Mouse (Mus musculus) midbrain, embryonic 10.5 days (tissue): Measurements from ENCODE around the gene Rrp9. TPM values are rescaled to one million over a fixed set of nuclear protein-coding genes. Genes with fewer than 3 reads are reported as not detected.
A peak's percentile ranks its signal among the peaks of the same experiment; 100 is the strongest.

Experiments
- DNase-seq: peaks from one replicate; pipeline ENCODE4 v3.0.0-alpha.2; 2017; ENCODE audit warnings: low spot score
- H3K27ac ChIP-seq: fragments of 300-500 bp; sonication (generic); replicated peaks from 2 replicates; pipeline ENCODE4 v1.5.1; 2016; ENCODE audit warnings: mild to moderate bottlenecking
- H3K27me3 ChIP-seq: fragments of 300-500 bp; sonication (generic); 2 replicates; pipeline ENCODE4 v1.6.1; 2016; ENCODE audit warnings: low read depth, mild to moderate bottlenecking; ENCODE audit not compliant: poor library complexity, severe bottlenecking
- H3K36me3 ChIP-seq: fragments of 300-500 bp; sonication (generic); 2 replicates; pipeline ENCODE4 v1.6.1; 2016; ENCODE audit warnings: mild to moderate bottlenecking, moderate library complexity
- H3K4me1 ChIP-seq: fragments of 300-500 bp; sonication (generic); 2 replicates; pipeline ENCODE4 v1.6.1; 2016
- H3K4me3 ChIP-seq: fragments of 300-500 bp; sonication (generic); 2 replicates; pipeline ENCODE4 v1.5.1; 2016; ENCODE audit warnings: mild to moderate bottlenecking, moderate library complexity
- H3K9me3 ChIP-seq: fragments of 300-500 bp; sonication (generic); replicated peaks from 2 replicates; pipeline ENCODE4 v1.6.1; 2016; ENCODE audit warnings: mild to moderate bottlenecking
- WGBS: fragments of 180-500 bp; shearing (Covaris S2); methylation state at CpG from one replicate; pipeline ENCODE4 v1.1.7; 2016; 5-methylcytosine and 5-hydroxymethylcytosine counted together
- polyA plus RNA-seq: library from polyadenylated mRNA; unstranded; fragments of >200 nt; fragmentation: Nextera tagmentation; extraction: Ambion mirVana; gene quantifications from 2 replicates; pipeline ENCODE4 v1.2.1, GENCODE M21; 2016

Gene Rrp9
- polyA plus RNA-seq: 69.9 and 74.9 TPM in 2 replicates

- Histone ChIP-seq H3K9me3 (no peaks in the 10 kb centered on the region), H3K4me3 (peak within 1 kb of the TSS; percentile 84), H3K4me1 (peaks cover 72% of the 10 kb centered on the region), H3K36me3 (peaks cover 18% of the 10 kb centered on the region), H3K27me3 (peaks cover 14% of the 10 kb centered on the region), H3K27ac (peak within 1 kb of the TSS; percentile 84)
- WGBS: 92% methylated on average over 10 of the region's 10 CpGs
- no peak for DNase-seq
These were observed at the start of gene Rrp9 for GRCm38 (mm10) chr9:106475663-106476001. TSS of gene Rrp9 (plus strand) at chr9:106475963.

- Histone ChIP-seq H3K4me3 (peak overlapping the region; percentile 96), H3K27me3 (no peaks in the 10 kb centered on the region), H3K36me3 (peaks cover 37% of the 10 kb centered on the region), H3K27ac (peak overlapping the region; percentile 99), H3K4me1 (peaks cover 15% of the 10 kb centered on the region), H3K9me3 (no peaks in the 10 kb centered on the region)
- no peak for DNase-seq
- WGBS: 21% methylated on average over 11 of the region's 11 CpGs
These were observed 47.0 kb upstream of the Rrp9 start for GRCm38 (mm10) chr9:106428719-106429220.

GRCm38 (mm10) chr9:106429221-106430014, 46.3 kb upstream of the Rrp9 start, which contains the start of gene Rpl29:
TSS of gene Rpl29 (plus strand) at chr9:106429454.
- under 1% methylated on average over 55 of the region's 55 CpGs for WGBS
- no peaks in the 10 kb centered on the region for H3K27me3 ChIP-seq
- DNase-seq: peak; percentile 94

GRCm38 (mm10) chr9:106430015-106430264, 45.8 kb upstream of the Rrp9 start:
- no peak for DNase-seq
- Histone ChIP-seq H3K27ac (peak overlapping the region; percentile 99), H3K9me3 (no peaks in the 10 kb centered on the region), H3K4me1 (peaks cover 15% of the 10 kb centered on the region), H3K27me3 (no peaks in the 10 kb centered on the region), H3K4me3 (peak overlapping the region; percentile 96), H3K36me3 (peaks cover 48% of the 10 kb centered on the region)
- WGBS: 2% methylated on average over 4 of the region's 4 CpGs

More at GRCm38 (mm10) chr9:106429221-106430014, 46.3 kb upstream of the Rrp9 start, which contains the start of gene Rpl29:
- no peaks in the 10 kb centered on the region for H3K9me3 ChIP-seq
- peak within 1 kb of the TSS; percentile 99 for H3K27ac ChIP-seq
- peak within 1 kb of the TSS; percentile 96 for H3K4me3 ChIP-seq
- peaks cover 43% of the 10 kb centered on the region for H3K36me3 ChIP-seq
- peaks cover 15% of the 10 kb centered on the region for H3K4me1 ChIP-seq

- Histone ChIP-seq H3K27ac (no peak overlapping the region), H3K9me3 (no peaks in the 10 kb centered on the region), H3K27me3 (no peaks in the 10 kb centered on the region), H3K36me3 (peaks cover 55% of the 10 kb centered on the region), H3K4me1 (peaks cover 46% of the 10 kb centered on the region), H3K4me3 (no peak overlapping the region)
- DNase-seq: no peak
- WGBS: 83% methylated on average over 7 of the region's 7 CpGs
These were observed 42.4 kb upstream of the Rrp9 start for GRCm38 (mm10) chr9:106433389-106433788.

- H3K36me3 ChIP-seq: peaks cover 43% of the 10 kb centered on the region
- WGBS: 86% methylated on average over 9 of the region's 9 CpGs
- H3K4me3 ChIP-seq: no peak overlapping the region
These were observed 39.2 kb upstream of the Rrp9 start for GRCm38 (mm10) chr9:106436566-106436965.

GRCm38 (mm10) chr9:106442680-106443079, 33.1 kb upstream of the Rrp9 start:
- H3K9me3 ChIP-seq: no peaks in the 10 kb centered on the region
- H3K27ac ChIP-seq: no peak overlapping the region
- H3K27me3 ChIP-seq: no peaks in the 10 kb centered on the region
- WGBS: 77% methylated on average over 5 of the region's 5 CpGs
- H3K36me3 ChIP-seq: 0 out of 2 replicates have a peak, but pooled peaks cover 3% of the 10 kb centered on the region
- no peak for DNase-seq
- H3K4me3 ChIP-seq: no peak overlapping the region
- peaks cover 46% of the 10 kb centered on the region for H3K4me1 ChIP-seq

More at GRCm38 (mm10) chr9:106436566-106436965, 39.2 kb upstream of the Rrp9 start:
- Histone ChIP-seq H3K4me1 (peaks cover 38% of the 10 kb centered on the region), H3K27ac (no peak overlapping the region), H3K9me3 (no peaks in the 10 kb centered on the region), H3K27me3 (no peaks in the 10 kb centered on the region)
- no peak for DNase-seq

GRCm38 (mm10) chr9:106444836-106445235, 30.9 kb upstream of the Rrp9 start:
- 78% methylated on average over 4 of the region's 4 CpGs for WGBS

GRCm38 (mm10) chr9:106447348-106447747, 28.4 kb upstream of the Rrp9 start, which contains the start of the genes Abhd14b and Abhd14a:
TSS of gene Abhd14b (plus strand) at chr9:106447459.
TSS of gene Abhd14a (minus strand) at chr9:106447678.
- Histone ChIP-seq H3K4me1 (peaks cover 77% of the 10 kb centered on the region), H3K9me3 (no peaks in the 10 kb centered on the region), H3K27ac (peak within 1 kb of the TSS; percentile 87), H3K36me3 (no peaks in the 10 kb centered on the region), H3K27me3 (peaks cover 12% of the 10 kb centered on the region; the same call in 1 of the 2 replicates), H3K4me3 (peak within 1 kb of the TSS; percentile 62)
- peak; percentile 94 for DNase-seq
- 0% methylated on average over 24 of the region's 24 CpGs for WGBS

More at GRCm38 (mm10) chr9:106444836-106445235, 30.9 kb upstream of the Rrp9 start:
- no peak overlapping the region for H3K27ac ChIP-seq
- H3K4me3 ChIP-seq: no peak overlapping the region
- no peak for DNase-seq
- H3K9me3 ChIP-seq: no peaks in the 10 kb centered on the region
- 0 out of 2 replicates have a peak, but pooled peaks cover 3% of the 10 kb centered on the region for H3K36me3 ChIP-seq
- H3K27me3 ChIP-seq: peaks cover 1% of the 10 kb centered on the region; the same call in 1 of the 2 replicates
- H3K4me1 ChIP-seq: peaks cover 52% of the 10 kb centered on the region

GRCm38 (mm10) chr9:106447951-106448350, 27.8 kb upstream of the Rrp9 start:
- Histone ChIP-seq H3K27me3 (peaks cover 12% of the 10 kb centered on the region; the same call in 1 of the 2 replicates), H3K27ac (peak overlapping the region; percentile 87), H3K36me3 (no peaks in the 10 kb centered on the region), H3K4me3 (peak overlapping the region; percentile 62), H3K4me1 (peaks cover 83% of the 10 kb centered on the region), H3K9me3 (no peaks in the 10 kb centered on the region)
- DNase-seq: no peak
- WGBS: 40% methylated on average over 9 of the region's 9 CpGs

GRCm38 (mm10) chr9:106448498-106449031, 27.2 kb upstream of the Rrp9 start:
- Histone ChIP-seq H3K4me1 (peaks cover 90% of the 10 kb centered on the region), H3K36me3 (no peaks in the 10 kb centered on the region), H3K27ac (peak overlapping the region; percentile 87), H3K4me3 (peak overlapping the region; percentile 62), H3K27me3 (peaks cover 12% of the 10 kb centered on the region; the same call in 1 of the 2 replicates), H3K9me3 (no peaks in the 10 kb centered on the region)
- peak; percentile 62 for DNase-seq
- under 1% methylated on average over 23 of the region's 23 CpGs for WGBS

GRCm38 (mm10) chr9:106449947-106450346, 25.8 kb upstream of the Rrp9 start:
- no peaks in the 10 kb centered on the region for H3K9me3 ChIP-seq
- no peak for DNase-seq
- 0 out of 2 replicates have a peak overlapping the region, but pooled peaks have one; percentile 99 for H3K27ac ChIP-seq
- 93% methylated on average over 8 of the region's 8 CpGs for WGBS
- no peaks in the 10 kb centered on the region for H3K36me3 ChIP-seq
- peaks cover 94% of the 10 kb centered on the region for H3K4me1 ChIP-seq
- H3K27me3 ChIP-seq: peaks cover 12% of the 10 kb centered on the region; the same call in 1 of the 2 replicates
- H3K4me3 ChIP-seq: no peak overlapping the region
